Mouse (Mus musculus) embryonic facial prominence, embryonic 15.5 days (tissue): ENCODE results near the gene Tpgs1. TPM values are rescaled to one million over a fixed set of nuclear protein-coding genes. Genes with fewer than 3 reads are reported as not detected.

Experiments
- ATAC-seq: fragments of 200-750 bp; cut with Nextera tagmentation; 2 replicates; pipeline ENCODE4 v1.8.0; 2017; ENCODE audit warnings: low read depth, moderate TSS enrichment; ENCODE audit not compliant: insufficient number of reproducible peaks, low FRiP score, low TSS enrichment
- H3K27ac ChIP-seq: fragments of 300-500 bp; sonication (generic); replicated peaks from 2 replicates; pipeline ENCODE4 v1.5.1; 2015; ENCODE audit warnings: mild to moderate bottlenecking, inconsistent platforms
- H3K27me3 ChIP-seq: fragments of 300-500 bp; sonication (generic); 2 replicates; pipeline ENCODE4 v1.6.1; 2015; ENCODE audit warnings: inconsistent platforms
- H3K36me3 ChIP-seq: fragments of 300-500 bp; sonication (generic); 2 replicates; pipeline ENCODE4 v1.6.1; 2015; ENCODE audit warnings: mild to moderate bottlenecking, inconsistent platforms
- H3K4me1 ChIP-seq: fragments of 300-500 bp; sonication (generic); 2 replicates; pipeline ENCODE4 v1.6.1; 2015; ENCODE audit warnings: inconsistent platforms
- H3K4me2 ChIP-seq: fragments of 300-500 bp; sonication (generic); replicated peaks from 2 replicates; pipeline ENCODE4 v1.6.1; 2015; ENCODE audit warnings: mild to moderate bottlenecking, inconsistent platforms
- H3K4me3 ChIP-seq: fragments of 300-500 bp; sonication (generic); replicated peaks from 2 replicates; pipeline ENCODE4 v1.5.1; 2015; ENCODE audit warnings: mild to moderate bottlenecking, inconsistent platforms
- H3K9ac ChIP-seq: fragments of 300-500 bp; sonication (generic); 2 replicates; pipeline ENCODE4 v1.6.1; 2015; ENCODE audit warnings: inconsistent platforms
- H3K9me3 ChIP-seq: fragments of 300-500 bp; sonication (generic); replicated peaks from 2 replicates; pipeline ENCODE4 v1.6.1; 2016; ENCODE audit warnings: inconsistent platforms
- WGBS: fragments of 180-500 bp; shearing (Covaris S2); methylation state at CpG from one replicate; pipeline ENCODE4 v1.1.7; 2015; 5-methylcytosine and 5-hydroxymethylcytosine counted together
- polyA plus RNA-seq: library from polyadenylated mRNA; unstranded; fragments of >200 nt; fragmentation: Nextera tagmentation; extraction: Ambion mirVana; gene quantifications from 2 replicates; pipeline ENCODE4 v1.2.1, GENCODE M21; 2015

The Tpgs1 gene
- polyA plus RNA-seq, 1 experiment from 2014 or later = 62.4 TPM

DNA sequence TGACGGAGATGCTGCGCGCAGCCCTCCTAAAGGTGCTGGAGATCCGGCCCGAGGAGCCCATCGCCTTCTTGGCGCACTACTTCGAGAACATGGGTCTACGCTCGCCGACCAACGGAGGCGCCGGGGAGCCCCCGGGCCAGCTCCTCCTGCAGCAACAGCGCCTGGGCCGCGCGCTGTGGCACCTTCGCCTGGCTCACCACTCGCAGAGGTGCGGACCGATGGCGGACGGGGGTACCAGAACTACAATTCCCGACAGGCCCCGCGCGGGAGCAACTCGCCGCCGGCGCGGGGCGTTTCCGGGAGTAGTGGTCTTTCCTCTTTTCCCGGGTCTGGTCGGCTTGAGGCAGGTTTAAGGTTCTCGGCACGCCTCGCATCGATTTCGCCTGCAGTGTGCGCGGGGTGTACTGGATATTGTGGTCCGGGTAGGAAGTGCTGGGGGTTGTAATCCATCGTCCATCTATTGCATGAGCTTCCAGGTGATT lies 448 bp downstream of the Tpgs1 start:
- under 1% methylated on average over 47 of the region's 47 CpGs for WGBS

DNA sequence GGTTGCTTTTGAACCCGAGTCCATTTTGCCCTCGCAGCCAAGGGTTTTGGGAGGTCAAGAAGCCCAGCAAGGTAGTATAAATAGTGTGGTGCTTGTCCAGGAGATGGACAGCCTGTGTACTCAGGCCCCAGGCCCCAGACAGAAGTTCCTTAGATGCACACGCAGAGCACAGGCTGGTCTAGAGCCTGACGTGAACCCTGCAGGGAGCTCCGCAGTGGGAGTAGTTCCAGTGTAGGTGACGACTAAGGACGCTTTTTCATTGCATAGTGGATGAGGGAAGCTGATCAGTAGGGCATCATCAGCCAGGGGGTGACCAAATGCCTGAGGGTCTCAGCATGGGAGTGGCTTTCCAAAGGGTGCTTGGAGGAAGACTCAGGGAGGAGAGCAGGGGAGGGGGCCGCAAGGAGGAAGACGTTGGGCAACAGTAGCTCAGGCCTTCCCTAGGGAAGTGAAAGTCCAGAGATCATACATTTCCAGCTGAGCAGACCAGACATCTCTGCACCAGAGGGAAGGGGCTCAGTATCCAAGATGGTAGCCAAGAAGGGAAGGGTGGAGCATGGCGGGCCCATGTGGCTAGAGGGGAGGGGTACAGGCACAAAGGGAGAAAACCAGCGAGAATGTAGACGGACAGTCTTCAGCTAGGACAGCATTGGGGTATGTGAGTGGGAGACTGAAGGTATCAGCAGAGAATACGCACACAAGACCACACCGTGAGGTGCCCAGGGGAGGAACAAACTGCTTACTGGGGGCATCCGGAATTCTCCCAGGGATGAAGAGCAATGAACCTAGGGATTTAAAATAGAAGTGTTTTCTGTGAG lies 1.1 kb downstream of the Tpgs1 start:
- H3K4me1 ChIP-seq = peaks cover 9% of the 10 kb centered on the region
- 35% methylated on average over 15 of the region's 15 CpGs for WGBS
- ATAC-seq = no peak
- H3K4me2 ChIP-seq = peak overlapping the region; percentile 88
- H3K4me3 ChIP-seq = peak overlapping the region; percentile 100
- H3K27ac ChIP-seq = peak overlapping the region; percentile 92
- H3K9ac ChIP-seq = peak overlapping the region; percentile 87
- peaks cover 14% of the 10 kb centered on the region for H3K36me3 ChIP-seq
- H3K27me3 ChIP-seq = no peaks in the 10 kb centered on the region
- no peaks in the 10 kb centered on the region for H3K9me3 ChIP-seq

More for the DNA sequence above, 448 bp downstream of the Tpgs1 start:
- H3K4me2 ChIP-seq = peak overlapping the region; percentile 88
- peaks cover 13% of the 10 kb centered on the region for H3K36me3 ChIP-seq
- H3K4me3 ChIP-seq = peak overlapping the region; percentile 100
- peak overlapping the region; percentile 87 for H3K9ac ChIP-seq
- peak overlapping the region; percentile 92 for H3K27ac ChIP-seq
- H3K27me3 ChIP-seq = no peaks in the 10 kb centered on the region
- peak; percentile 41 for ATAC-seq
- H3K4me1 ChIP-seq = peaks cover 9% of the 10 kb centered on the region
- no peaks in the 10 kb centered on the region for H3K9me3 ChIP-seq

DNA sequence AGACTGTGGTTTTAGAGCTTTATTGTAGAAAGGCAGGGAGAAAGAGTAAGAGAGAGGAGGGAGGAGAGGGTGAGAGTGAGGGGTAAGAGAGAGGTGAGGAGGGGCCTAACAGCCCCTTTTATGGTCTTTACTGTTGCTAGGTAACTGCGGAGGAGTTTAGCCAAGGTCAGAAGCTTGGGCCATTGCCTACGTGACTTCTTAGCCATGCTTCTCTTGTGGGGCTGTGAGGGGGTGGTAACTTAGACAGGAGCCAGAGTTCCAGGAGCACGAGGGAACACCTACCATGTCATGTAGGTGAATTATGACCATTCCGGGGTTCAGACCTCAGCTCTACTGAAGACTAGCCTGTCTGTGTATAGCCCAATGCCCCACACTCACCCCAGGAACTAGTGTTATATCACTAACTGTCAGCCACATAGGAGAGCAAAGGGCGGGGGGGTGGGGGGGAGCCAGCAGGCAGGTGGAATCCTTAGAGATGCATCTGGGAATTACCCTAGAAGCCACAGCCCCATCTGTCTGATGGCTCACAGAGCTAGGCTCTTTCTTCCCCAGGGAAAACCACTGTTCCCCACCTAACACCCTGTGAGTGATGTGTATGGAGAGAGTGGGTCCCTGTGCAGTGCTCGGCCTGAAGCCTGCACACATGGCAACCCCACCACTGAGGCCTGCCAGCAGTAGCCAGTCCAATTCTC lies 2.4 kb downstream of the Tpgs1 start:
- peaks cover 9% of the 10 kb centered on the region for H3K4me1 ChIP-seq
- no peak overlapping the region for H3K4me2 ChIP-seq
- H3K9me3 ChIP-seq = no peaks in the 10 kb centered on the region
- no peak overlapping the region for H3K9ac ChIP-seq
- peaks cover 27% of the 10 kb centered on the region for H3K36me3 ChIP-seq
- no peak for ATAC-seq
- H3K4me3 ChIP-seq = no peak overlapping the region
- 88% methylated on average over 6 of the region's 6 CpGs for whole genome bisulfite sequencing
- no peaks in the 10 kb centered on the region for H3K27me3 ChIP-seq
- no peak overlapping the region for H3K27ac ChIP-seq

DNA sequence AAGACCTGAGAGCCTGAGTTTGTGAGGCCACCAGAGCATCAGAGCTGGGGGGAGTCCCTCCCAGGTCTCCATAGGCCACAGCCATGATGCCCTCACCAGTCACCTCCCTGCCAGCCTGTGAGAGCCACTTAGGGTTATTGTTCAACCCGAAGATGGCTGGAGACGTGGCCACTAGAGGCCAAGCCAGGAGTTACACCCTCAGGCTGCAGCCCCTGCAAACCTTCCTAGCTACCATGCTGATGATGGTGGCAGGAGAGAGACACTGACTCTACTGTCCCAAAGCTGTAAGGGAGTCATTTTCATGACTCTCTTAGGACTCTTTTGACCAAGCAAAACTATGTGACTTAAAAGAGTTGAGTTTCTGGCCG lies 2.9 kb downstream of the Tpgs1 start:
- no peaks in the 10 kb centered on the region for H3K27me3 ChIP-seq
- H3K4me3 ChIP-seq = no peak overlapping the region
- peaks cover 32% of the 10 kb centered on the region for H3K36me3 ChIP-seq
- WGBS = 64% methylated on average over 3 of the region's 3 CpGs
- H3K9ac ChIP-seq = no peak overlapping the region
- no peak overlapping the region for H3K27ac ChIP-seq
- no peak for ATAC-seq
- no peak overlapping the region for H3K4me2 ChIP-seq
- peaks cover 9% of the 10 kb centered on the region for H3K4me1 ChIP-seq
- H3K9me3 ChIP-seq = no peaks in the 10 kb centered on the region

DNA sequence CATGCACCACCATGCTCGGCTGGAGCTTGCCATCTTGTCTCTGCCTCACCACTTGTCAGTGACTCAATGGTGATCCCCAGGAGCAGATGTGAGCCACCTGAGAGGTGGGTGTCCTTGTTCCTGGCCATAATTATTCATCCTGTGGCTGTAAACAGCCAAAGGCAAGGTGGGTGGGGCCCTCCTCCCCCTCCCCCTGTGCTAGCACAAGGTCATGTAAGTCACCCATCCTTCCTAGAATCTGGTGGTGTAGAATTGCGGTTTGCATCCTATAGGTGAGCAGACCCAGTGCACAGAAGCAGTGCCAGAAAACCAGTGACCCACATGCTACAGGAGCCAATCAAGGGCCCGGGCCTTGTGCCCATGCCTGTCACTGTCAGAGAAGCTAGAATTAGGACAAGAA lies 3.9 kb downstream of the Tpgs1 start:
- H3K36me3 ChIP-seq = peaks cover 32% of the 10 kb centered on the region
- H3K4me2 ChIP-seq = no peak overlapping the region
- 87% methylated on average over 3 of the region's 3 CpGs for WGBS
- no peak overlapping the region for H3K27ac ChIP-seq
- peaks cover 9% of the 10 kb centered on the region for H3K4me1 ChIP-seq
- no peaks in the 10 kb centered on the region for H3K27me3 ChIP-seq
- no peak overlapping the region for H3K9ac ChIP-seq
- H3K9me3 ChIP-seq = no peaks in the 10 kb centered on the region
- no peak overlapping the region for H3K4me3 ChIP-seq
- ATAC-seq = no peak

DNA sequence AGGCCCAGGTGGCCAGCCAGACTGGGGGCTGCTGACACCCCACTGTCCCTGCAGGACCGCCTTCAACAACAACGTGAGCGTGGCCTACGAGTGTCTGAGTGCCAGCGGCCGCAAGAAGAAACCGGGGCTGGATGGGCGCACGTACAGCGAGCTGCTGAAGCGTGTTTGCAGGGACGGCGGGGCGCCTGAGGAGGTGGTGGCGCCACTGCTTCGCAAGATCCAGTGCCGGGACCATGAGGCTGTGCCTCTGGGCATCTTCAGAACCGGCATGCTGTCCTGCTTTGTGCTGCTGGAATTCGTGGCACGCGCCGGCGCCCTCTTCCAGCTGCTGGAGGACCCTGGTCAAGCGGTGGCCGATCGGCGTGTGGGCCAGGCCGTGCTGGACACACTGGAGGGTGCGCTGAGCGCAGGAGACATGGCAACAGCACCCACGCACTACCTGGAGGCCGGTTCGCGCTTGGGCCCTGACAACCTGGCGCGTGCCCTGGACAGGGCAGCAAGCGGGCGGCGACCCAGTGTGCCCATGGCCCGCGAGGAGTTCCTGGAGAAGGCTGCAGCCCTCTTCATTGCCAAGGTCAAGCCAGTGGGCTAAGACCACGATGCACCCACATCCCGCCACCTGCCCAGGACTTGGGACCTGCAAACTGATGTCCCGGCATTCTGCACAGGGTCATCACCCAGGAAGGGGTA lies 6.3 kb downstream of the Tpgs1 start:
- no peaks in the 10 kb centered on the region for H3K9me3 ChIP-seq
- no peaks in the 10 kb centered on the region for H3K27me3 ChIP-seq
- 61% methylated on average over 44 of the region's 44 CpGs for WGBS
- H3K36me3 ChIP-seq = peaks cover 32% of the 10 kb centered on the region
- no peak overlapping the region for H3K4me3 ChIP-seq
- no peak for ATAC-seq
- no peak overlapping the region for H3K9ac ChIP-seq
- no peak overlapping the region for H3K27ac ChIP-seq
- H3K4me2 ChIP-seq = no peak overlapping the region
- peaks cover 3% of the 10 kb centered on the region for H3K4me1 ChIP-seq

DNA sequence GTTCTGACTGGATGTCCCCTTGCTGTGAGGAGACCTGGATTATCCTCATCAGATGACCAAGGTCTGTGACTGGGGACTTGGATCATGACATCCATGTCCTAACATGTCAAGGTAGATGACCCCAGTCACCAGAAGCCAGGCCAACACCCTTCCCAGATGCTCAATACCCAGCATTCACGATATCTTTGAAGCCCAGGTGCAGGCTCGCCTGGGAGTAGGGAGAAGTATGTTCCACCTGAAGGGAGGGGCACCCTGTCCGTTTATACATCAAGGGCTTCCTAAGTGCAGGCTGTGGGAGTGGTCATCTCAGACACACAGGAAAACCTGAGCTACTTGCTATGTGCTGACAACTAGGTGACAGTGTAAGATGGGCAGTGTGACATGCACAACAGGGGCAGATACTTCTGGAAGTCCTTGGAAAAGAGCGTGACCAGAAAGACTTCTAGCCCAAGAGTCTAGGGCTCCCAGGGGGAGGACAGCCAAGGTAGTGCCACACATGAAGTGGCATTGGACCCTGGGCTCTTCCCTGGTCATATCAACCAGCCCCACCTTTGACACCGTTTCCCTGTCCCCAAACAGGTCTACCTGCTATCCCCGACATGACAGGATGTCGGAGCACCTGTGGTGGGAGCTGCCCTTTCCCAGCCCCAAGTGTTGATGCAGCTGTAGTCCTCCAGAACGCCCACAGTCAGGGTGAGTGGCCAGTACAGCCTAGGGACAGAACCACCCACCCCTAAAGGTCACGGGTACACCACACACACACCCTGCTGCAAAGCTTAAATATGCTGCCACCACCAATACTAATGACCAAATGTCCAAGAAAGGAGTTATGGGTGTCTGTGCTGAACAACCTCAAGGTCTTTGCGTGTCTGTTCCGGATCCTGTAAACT lies 11.7 kb downstream of the Tpgs1 start:
- Histone ChIP-seq H3K27me3 (no peaks in the 10 kb centered on the region), H3K4me2 (peak overlapping the region; percentile 88), H3K27ac (peak overlapping the region; percentile 90), H3K36me3 (peaks cover 31% of the 10 kb centered on the region), H3K4me1 (peaks cover 21% of the 10 kb centered on the region), H3K4me3 (peak overlapping the region; percentile 83), H3K9me3 (no peaks in the 10 kb centered on the region), H3K9ac (peak overlapping the region; percentile 28; the same call in 1 of the 2 replicates)
- no peak; the same call in 1 of the 2 replicates for ATAC-seq
- 37% methylated on average over 11 of the region's 11 CpGs for WGBS

DNA sequence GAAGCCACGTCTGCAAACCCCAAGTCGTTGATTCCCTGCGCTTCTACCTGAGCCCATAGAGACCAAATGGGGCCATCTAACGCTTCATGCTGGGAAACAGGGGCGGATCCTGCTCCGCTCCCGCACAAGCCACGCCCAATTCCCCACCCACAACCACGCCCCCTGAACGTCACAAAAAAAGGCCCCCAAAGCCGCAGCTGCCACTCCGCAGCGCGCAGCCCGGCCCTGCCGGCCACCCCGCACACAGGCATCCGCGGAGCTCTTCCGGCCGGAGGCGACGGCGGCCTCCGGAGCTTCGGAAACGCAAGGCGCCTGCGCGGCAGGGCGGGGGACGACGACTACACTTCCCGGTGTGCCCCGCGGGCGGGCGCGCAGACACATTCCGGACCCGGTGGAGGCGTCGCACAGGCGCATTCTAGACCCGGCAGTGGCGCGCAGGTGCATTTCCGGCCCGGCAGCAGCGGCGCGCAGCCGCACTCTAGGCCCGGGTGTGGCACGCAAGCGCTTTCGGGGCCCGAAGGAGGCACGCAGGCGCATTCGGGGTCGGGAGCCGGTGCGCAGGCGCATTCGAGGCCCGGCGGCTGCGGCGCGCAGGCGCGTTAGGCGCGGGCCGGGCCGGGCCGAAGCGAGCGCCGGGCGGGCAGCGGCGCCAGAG lies 12.5 kb downstream of the Tpgs1 start, which contains the start of gene Cdc34:
TSS of gene Cdc34 (plus strand) at position 605 of the 655 bp plus-strand sequence.
- under 1% methylated on average over 84 of the region's 84 CpGs for WGBS
- Histone ChIP-seq H3K27me3 (no peaks in the 10 kb centered on the region), H3K9me3 (no peaks in the 10 kb centered on the region), H3K36me3 (peaks cover 31% of the 10 kb centered on the region), H3K9ac (peak within 1 kb of the TSS; percentile 77), H3K4me3 (peak within 1 kb of the TSS; percentile 83), H3K27ac (peak within 1 kb of the TSS; percentile 90), H3K4me2 (peak within 1 kb of the TSS; percentile 88), H3K4me1 (peaks cover 21% of the 10 kb centered on the region)
- peak; percentile 96 for ATAC-seq

DNA sequence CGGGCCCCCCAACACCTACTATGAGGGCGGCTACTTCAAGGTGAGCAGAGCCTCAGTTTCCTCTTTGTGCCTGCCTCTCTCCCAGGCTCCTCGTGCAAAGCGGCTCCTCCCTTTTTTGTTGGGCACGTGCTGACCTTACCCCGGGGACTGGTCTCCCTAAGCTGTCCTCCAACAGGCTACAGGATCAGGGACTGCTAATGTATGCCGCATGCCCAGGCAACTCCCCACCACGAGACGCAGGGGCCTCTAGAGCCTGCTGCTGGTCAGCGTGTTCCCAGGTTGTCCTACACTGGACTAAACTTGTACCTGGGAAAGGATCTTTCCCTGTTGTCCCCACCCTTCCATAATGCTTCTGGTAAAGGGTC lies 13.4 kb downstream of the Tpgs1 start:
- Histone ChIP-seq H3K4me3 (peak overlapping the region; percentile 83), H3K27ac (peak overlapping the region; percentile 78), H3K4me2 (peak overlapping the region; percentile 88), H3K9ac (peak overlapping the region; percentile 77), H3K4me1 (peaks cover 21% of the 10 kb centered on the region), H3K36me3 (peaks cover 35% of the 10 kb centered on the region), H3K9me3 (no peaks in the 10 kb centered on the region), H3K27me3 (no peaks in the 10 kb centered on the region)
- WGBS = 0% methylated on average over 10 of the region's 10 CpGs
- ATAC-seq = no peak

DNA sequence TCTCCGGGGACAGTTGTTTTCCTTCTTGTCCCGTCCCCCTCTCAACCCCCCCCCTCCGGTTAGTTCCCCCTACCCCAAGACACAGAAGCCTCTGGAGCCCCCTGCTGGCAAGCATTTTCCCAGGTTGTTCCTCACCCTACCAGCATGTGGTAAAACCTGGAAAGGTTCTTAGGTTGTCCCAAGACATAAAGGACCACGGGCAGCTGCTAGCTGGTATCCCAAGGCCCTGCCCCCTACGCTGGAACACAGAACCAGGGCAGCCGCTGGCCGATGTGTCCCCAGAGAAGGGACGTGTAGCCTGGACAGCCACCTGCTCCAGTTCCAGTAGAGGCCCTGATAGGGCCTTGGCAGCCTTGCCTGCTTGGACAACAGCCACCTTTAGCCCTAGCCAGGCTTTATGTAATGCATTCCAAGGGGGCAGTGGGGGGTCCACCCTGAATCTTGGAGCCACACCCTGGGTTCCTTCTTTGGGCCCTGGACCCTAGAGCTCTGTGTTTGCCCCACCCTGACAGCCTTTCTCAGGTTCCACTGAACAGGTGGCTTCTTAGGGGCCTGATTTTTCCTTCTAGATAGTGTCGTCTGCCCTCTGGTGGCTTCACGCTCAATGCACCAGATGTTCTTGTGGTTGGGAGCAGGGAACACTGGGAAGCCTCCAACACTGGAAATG lies 13.9 kb downstream of the Tpgs1 start:
- WGBS = 4% methylated on average over 10 of the region's 10 CpGs

More for the DNA sequence above, 13.9 kb downstream of the Tpgs1 start:
- Histone ChIP-seq H3K9me3 (no peaks in the 10 kb centered on the region), H3K27me3 (no peaks in the 10 kb centered on the region), H3K36me3 (peaks cover 40% of the 10 kb centered on the region), H3K4me1 (peaks cover 21% of the 10 kb centered on the region), H3K9ac (peak overlapping the region; percentile 77), H3K27ac (peak overlapping the region; percentile 78), H3K4me3 (peak overlapping the region; percentile 83), H3K4me2 (peak overlapping the region; percentile 88)
- no peak for ATAC-seq
